Mouse (Mus musculus) C2C12 (cell line): ENCODE results near the gene Bcar3. TPM values are rescaled to one million over a fixed set of nuclear protein-coding genes. Genes with fewer than 3 reads are reported as not detected.

Experiments
- H3K27me3 ChIP-seq: one replicate; pipeline ENCODE4 v1.6.1; 2011; ENCODE audit not compliant: control insufficient read depth, insufficient read depth, insufficient read length
- H3K36me3 ChIP-seq: one replicate; pipeline ENCODE4 v1.6.1; 2011; ENCODE audit not compliant: control insufficient read depth, insufficient read depth
- H3K4me3 ChIP-seq: one replicate; pipeline ENCODE4 v1.5.1; 2011; ENCODE audit warnings: mild to moderate bottlenecking, control low read depth; ENCODE audit not compliant: poor library complexity, insufficient read depth, severe bottlenecking
- H3K79me2 ChIP-seq: one replicate; pipeline ENCODE4 v1.6.1; 2011; ENCODE audit not compliant: control insufficient read depth, insufficient read depth
- H3K79me3 ChIP-seq: one replicate; pipeline ENCODE4 v1.6.1; 2011; ENCODE audit warnings: low read depth, control low read depth
- H3ac ChIP-seq: one replicate; pipeline ENCODE3; 2011; ENCODE audit warnings: low read depth; ENCODE audit not compliant: control insufficient read depth, insufficient read length
- CEBPB ChIP-seq: IDR thresholded peaks from one replicate; pipeline ENCODE4 v1.6.1; 2011; ENCODE audit warnings: low read depth, mild to moderate bottlenecking, control low read depth, moderate library complexity
- CTCF ChIP-seq: IDR thresholded peaks from one replicate; pipeline ENCODE4 v1.5.1; 2011; ENCODE audit not compliant: control insufficient read depth, insufficient read depth, insufficient read length
- FOSL1 ChIP-seq: IDR thresholded peaks from one replicate; pipeline ENCODE4 v1.8.0; 2011; ENCODE audit warnings: mild to moderate bottlenecking, low read length; ENCODE audit not compliant: poor library complexity, insufficient read depth, severe bottlenecking
- MAX ChIP-seq: IDR thresholded peaks from one replicate; pipeline ENCODE4 v1.6.1; 2011; ENCODE audit warnings: mild to moderate bottlenecking, control low read depth
- MYOD1 ChIP-seq: IDR thresholded peaks from one replicate; pipeline ENCODE4 v1.6.1; 2011; ENCODE audit warnings: low read depth; ENCODE audit not compliant: control insufficient read depth, insufficient read length
- MYOG ChIP-seq: IDR thresholded peaks from one replicate; pipeline ENCODE4 v1.6.1; 2011; ENCODE audit not compliant: control insufficient read depth, insufficient read length; ENCODE audit errors: extremely low read depth
- USF1 ChIP-seq: IDR thresholded peaks from one replicate; pipeline ENCODE4 v1.6.1; 2011; ENCODE audit warnings: low read depth, mild to moderate bottlenecking, control low read depth, moderate library complexity
- long read RNA-seq, 2 experiments: library from polyadenylated mRNA; unstranded; transcript quantifications; one replicate each; pipeline ENCODE4 v2.0.0; 2019 to 2020
- polyA plus RNA-seq: library from polyadenylated mRNA; unstranded; fragments of >200 nt; fragmentation: generic; extraction: Trizol; gene quantifications from one replicate; pipeline ENCODE4 v1.2.1, GENCODE M21; 2012; ENCODE audit warnings: missing spikeins

The Bcar3 gene
- polyA plus RNA-seq: 34.9 TPM
- long read RNA-seq, experiment 1, transcript Bcar3-201 (12 exons, 3,311 nt): major isoform, 23 of 38 reads
- long read RNA-seq, experiment 1, partial matches to known transcripts: 3 of 38 reads
- long read RNA-seq, experiment 1, other reads (novel, unspliced or antisense): 12 of 38 reads
- long read RNA-seq, experiment 2, transcript Bcar3-201 (12 exons, 3,311 nt): major isoform, 282 of 383 reads
- long read RNA-seq, experiment 2, partial matches to known transcripts: 67 of 383 reads
- long read RNA-seq, experiment 2, other reads (novel, unspliced or antisense): 34 of 383 reads

- H3ac ChIP-seq: peak within 1 kb of the TSS; percentile 90
- no peaks in the 10 kb centered on the region for H3K36me3 ChIP-seq
- no peaks in the 10 kb centered on the region for H3K79me2 ChIP-seq
- no peaks in the 10 kb centered on the region for H3K79me3 ChIP-seq
- TF ChIP-seq MYOG: no peak
- no peak for TF ChIP-seq USF1
- TF ChIP-seq FOSL1: no peak
- no peak for TF ChIP-seq MAX
- TF ChIP-seq CEBPB: no peak
- TF ChIP-seq MYOD1: no peak
- no peak for TF ChIP-seq CTCF
- H3K4me3 ChIP-seq: peak within 1 kb of the TSS; percentile 70
- H3K27me3 ChIP-seq: no peaks in the 10 kb centered on the region
Measured at GRCm38 (mm10) chr3:122293954-122294850, at the start of gene Bcar3. Gene Bcar3 (plus strand): TSS chr3:122294136.

- TF ChIP-seq CEBPB (no peak), MYOD1 (no peak), MYOG (no peak), FOSL1 (no peak), CTCF (no peak), MAX (no peak), USF1 (no peak)
- Histone ChIP-seq H3K27me3 (no peaks in the 10 kb centered on the region), H3K36me3 (peaks cover 3% of the 10 kb centered on the region), H3ac (no peak overlapping the region), H3K4me3 (no peak overlapping the region), H3K79me3 (peaks cover 35% of the 10 kb centered on the region), H3K79me2 (peaks cover 41% of the 10 kb centered on the region)
Measured at GRCm38 (mm10) chr3:122244759-122245158, 49.2 kb upstream of the Bcar3 start.

DNA sequence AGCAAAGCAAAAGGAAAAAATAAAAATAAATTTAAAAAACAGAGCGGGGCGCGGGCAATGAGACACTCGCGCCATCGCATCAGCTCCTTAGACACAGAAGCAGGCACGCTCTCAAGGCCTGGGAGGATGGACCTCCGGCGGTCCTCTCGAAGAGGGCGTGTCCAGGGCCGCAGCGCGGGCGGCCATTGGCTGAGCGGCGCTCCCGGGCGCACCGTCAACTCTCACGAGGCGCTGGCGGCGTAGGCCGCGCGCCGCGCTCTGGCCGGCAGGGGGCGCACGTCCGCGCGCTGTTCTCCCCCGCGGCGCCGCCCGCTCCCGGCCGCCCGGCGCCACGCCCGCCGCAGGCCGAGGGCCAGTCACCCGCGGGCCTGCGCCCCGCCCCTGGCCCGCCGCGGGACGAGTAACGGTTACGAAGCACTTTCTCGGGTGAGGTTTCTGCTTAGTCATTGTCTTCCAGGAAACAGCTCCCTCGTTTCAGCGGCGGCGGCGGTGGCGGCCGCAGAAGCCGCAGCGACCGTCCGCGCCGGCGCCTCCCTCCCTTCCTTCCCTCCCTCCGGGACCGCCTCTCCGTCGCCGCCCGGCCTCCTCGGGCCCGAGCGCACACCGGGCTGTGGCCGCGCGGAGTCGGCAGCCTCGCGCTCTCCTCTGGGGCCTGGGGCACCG is 48.6 kb upstream of the Bcar3 start, which contains the start of gene Gclm:
Gene Gclm, plus strand, starts transcription at position 343 of the 663 bp plus-strand sequence.
- peaks cover 46% of the 10 kb centered on the region for H3K79me2 ChIP-seq
- peak within 1 kb of the TSS; percentile 70 for H3K4me3 ChIP-seq
- peaks cover 41% of the 10 kb centered on the region for H3K79me3 ChIP-seq
- peak within 1 kb of the TSS; percentile 60 for H3ac ChIP-seq
- peaks cover 6% of the 10 kb centered on the region for H3K36me3 ChIP-seq
- TF ChIP-seq MYOG (no peak), CTCF (peak; percentile 99)
- no peaks in the 10 kb centered on the region for H3K27me3 ChIP-seq

GRCm38 (mm10) chr3:122245878-122246332 is 48.0 kb upstream of the Bcar3 start:
- peaks cover 46% of the 10 kb centered on the region for H3K79me3 ChIP-seq
- peaks cover 9% of the 10 kb centered on the region for H3K36me3 ChIP-seq
- H3K4me3 ChIP-seq: peak overlapping the region; percentile 70
- H3K79me2 ChIP-seq: peaks cover 52% of the 10 kb centered on the region
- no peak for TF ChIP-seq MYOD1
- no peak for TF ChIP-seq USF1
- TF ChIP-seq MAX: no peak
- no peak for TF ChIP-seq CEBPB
- no peak for TF ChIP-seq CTCF
- no peak for TF ChIP-seq FOSL1
- no peak for TF ChIP-seq MYOG
- H3ac ChIP-seq: peak overlapping the region; percentile 60
- no peaks in the 10 kb centered on the region for H3K27me3 ChIP-seq

GRCm38 (mm10) chr3:122246406-122246805 is 47.5 kb upstream of the Bcar3 start:
- Histone ChIP-seq H3ac (peak overlapping the region; percentile 40), H3K27me3 (no peaks in the 10 kb centered on the region), H3K79me2 (peaks cover 57% of the 10 kb centered on the region), H3K79me3 (peaks cover 51% of the 10 kb centered on the region), H3K4me3 (peak overlapping the region; percentile 70), H3K36me3 (peaks cover 11% of the 10 kb centered on the region)
- TF ChIP-seq CTCF (no peak), FOSL1 (no peak), USF1 (no peak), MYOD1 (no peak), CEBPB (no peak), MAX (no peak), MYOG (no peak)
